Mouse (Mus musculus) C2C12 (cell line): Measurements from ENCODE around the gene Ush2a. TPM values are rescaled to one million over a fixed set of nuclear protein-coding genes. Genes with fewer than 3 reads are reported as not detected.
A peak's percentile ranks its signal among the peaks of the same experiment; 100 is the strongest.

Source experiments
- H3K27me3 ChIP-seq: one replicate; pipeline ENCODE4 v1.6.1; 2011; ENCODE audit not compliant: control insufficient read depth, insufficient read depth, insufficient read length
- H3K36me3 ChIP-seq: one replicate; pipeline ENCODE4 v1.6.1; 2011; ENCODE audit not compliant: control insufficient read depth, insufficient read depth
- H3K4me3 ChIP-seq: one replicate; pipeline ENCODE4 v1.5.1; 2011; ENCODE audit warnings: mild to moderate bottlenecking, control low read depth; ENCODE audit not compliant: poor library complexity, insufficient read depth, severe bottlenecking
- H3K79me2 ChIP-seq: one replicate; pipeline ENCODE4 v1.6.1; 2011; ENCODE audit not compliant: control insufficient read depth, insufficient read depth
- H3K79me3 ChIP-seq: one replicate; pipeline ENCODE4 v1.6.1; 2011; ENCODE audit warnings: low read depth, control low read depth
- H3ac ChIP-seq: one replicate; pipeline ENCODE3; 2011; ENCODE audit warnings: low read depth; ENCODE audit not compliant: control insufficient read depth, insufficient read length
- CEBPB ChIP-seq: IDR thresholded peaks from one replicate; pipeline ENCODE4 v1.6.1; 2011; ENCODE audit warnings: low read depth, mild to moderate bottlenecking, control low read depth, moderate library complexity
- CTCF ChIP-seq: IDR thresholded peaks from one replicate; pipeline ENCODE4 v1.5.1; 2011; ENCODE audit not compliant: control insufficient read depth, insufficient read depth, insufficient read length
- FOSL1 ChIP-seq: IDR thresholded peaks from one replicate; pipeline ENCODE4 v1.8.0; 2011; ENCODE audit warnings: mild to moderate bottlenecking, low read length; ENCODE audit not compliant: poor library complexity, insufficient read depth, severe bottlenecking
- MAX ChIP-seq: IDR thresholded peaks from one replicate; pipeline ENCODE4 v1.6.1; 2011; ENCODE audit warnings: mild to moderate bottlenecking, control low read depth
- MYOD1 ChIP-seq: IDR thresholded peaks from one replicate; pipeline ENCODE4 v1.6.1; 2011; ENCODE audit warnings: low read depth; ENCODE audit not compliant: control insufficient read depth, insufficient read length
- MYOG ChIP-seq: IDR thresholded peaks from one replicate; pipeline ENCODE4 v1.6.1; 2011; ENCODE audit not compliant: control insufficient read depth, insufficient read length; ENCODE audit errors: extremely low read depth
- USF1 ChIP-seq: IDR thresholded peaks from one replicate; pipeline ENCODE4 v1.6.1; 2011; ENCODE audit warnings: low read depth, mild to moderate bottlenecking, control low read depth, moderate library complexity
- long read RNA-seq, 2 experiments: library from polyadenylated mRNA; unstranded; transcript quantifications; one replicate each; pipeline ENCODE4 v2.0.0; 2019 to 2020
- polyA plus RNA-seq: library from polyadenylated mRNA; unstranded; fragments of >200 nt; fragmentation: generic; extraction: Trizol; gene quantifications from one replicate; pipeline ENCODE4 v1.2.1, GENCODE M21; 2012; ENCODE audit warnings: missing spikeins

Ush2a gene
- polyA plus RNA-seq, result not detected
- long read RNA-seq, experiment 1, result 0 reads
- long read RNA-seq, experiment 2, result 0 reads

GRCm38 (mm10) chr1:188261903-188262682, at the start of gene Ush2a:
Ush2a (plus strand) TSS chr1:188262023.
- Histone ChIP-seq H3ac (no peak within 1 kb of the TSS), H3K4me3 (no peak within 1 kb of the TSS), H3K79me2 (no peaks in the 10 kb centered on the region), H3K79me3 (no peaks in the 10 kb centered on the region), H3K27me3 (no peaks in the 10 kb centered on the region), H3K36me3 (no peaks in the 10 kb centered on the region)
- TF ChIP-seq FOSL1, result no peak
- TF ChIP-seq CEBPB, result no peak
- no peak for TF ChIP-seq MAX
- no peak for TF ChIP-seq USF1
- TF ChIP-seq CTCF, result no peak
- no peak for TF ChIP-seq MYOD1
- no peak for TF ChIP-seq MYOG

GRCm38 (mm10) chr1:188214885-188215611, 46.8 kb upstream of the Ush2a start:
- Histone ChIP-seq H3ac (no peak overlapping the region), H3K4me3 (no peak overlapping the region), H3K27me3 (no peaks in the 10 kb centered on the region), H3K79me2 (no peaks in the 10 kb centered on the region), H3K79me3 (no peaks in the 10 kb centered on the region), H3K36me3 (no peaks in the 10 kb centered on the region)
- TF ChIP-seq MYOD1, result no peak
- no peak for TF ChIP-seq FOSL1
- TF ChIP-seq MAX, result no peak
- no peak for TF ChIP-seq CTCF
- no peak for TF ChIP-seq MYOG
- TF ChIP-seq USF1, result no peak
- no peak for TF ChIP-seq CEBPB

- Histone ChIP-seq H3K4me3 (no peak overlapping the region), H3ac (no peak overlapping the region), H3K27me3 (no peaks in the 10 kb centered on the region), H3K79me3 (no peaks in the 10 kb centered on the region), H3K36me3 (no peaks in the 10 kb centered on the region), H3K79me2 (no peaks in the 10 kb centered on the region)
- TF ChIP-seq FOSL1 (no peak), MAX (no peak), MYOG (no peak), MYOD1 (no peak), CTCF (no peak), USF1 (peak; percentile 21), CEBPB (peak; percentile 94)
Measured at GRCm38 (mm10) chr1:188221226-188221792, 40.5 kb upstream of the Ush2a start.

- no peaks in the 10 kb centered on the region for H3K27me3 ChIP-seq
- no peak overlapping the region for H3ac ChIP-seq
- no peaks in the 10 kb centered on the region for H3K79me2 ChIP-seq
- TF ChIP-seq MAX (no peak), MYOD1 (no peak), CTCF (no peak), MYOG (no peak), FOSL1 (no peak), USF1 (no peak), CEBPB (no peak)
- H3K79me3 ChIP-seq, result no peaks in the 10 kb centered on the region
- no peak overlapping the region for H3K4me3 ChIP-seq
- H3K36me3 ChIP-seq, result no peaks in the 10 kb centered on the region
Measured at GRCm38 (mm10) chr1:188233036-188233724, 28.6 kb upstream of the Ush2a start.

GRCm38 (mm10) chr1:188238636-188239035, 23.2 kb upstream of the Ush2a start:
- no peak overlapping the region for H3K4me3 ChIP-seq
- H3K79me3 ChIP-seq, result no peaks in the 10 kb centered on the region
- H3K27me3 ChIP-seq, result no peaks in the 10 kb centered on the region
- H3ac ChIP-seq, result no peak overlapping the region
- TF ChIP-seq USF1 (no peak), CTCF (no peak), MAX (no peak), FOSL1 (no peak), MYOG (no peak), MYOD1 (no peak), CEBPB (no peak)
- H3K79me2 ChIP-seq, result no peaks in the 10 kb centered on the region
- H3K36me3 ChIP-seq, result no peaks in the 10 kb centered on the region
